Comparison of ENCODE assay signal across 9 mouse cellular contexts in genomic region chr17:93141125-93141524, GRCm38 (mm10). TPM values are rescaled to one million over a fixed set of nuclear protein-coding genes. Genes with fewer than 3 reads are reported as not detected.
A peak's percentile ranks its signal among the peaks of the same experiment; 100 is the strongest.
DNase-seq lines count a peak whose midpoint lies in the region; ATAC-seq and TF ChIP-seq lines count a peak whose summit lies in the region.
"Had no signal": no experiment of that assay in that cellular context is flagged by ENCODE, and none has a peak within 500 bp of the region (broad histone marks: within the 10 kb centered on the region; RNA-seq: fewer than 3 reads in every experiment).

No protein-coding gene starts in this region.

- no peak overlapping the region for H3K4me2 ChIP-seq in forebrain, embryonic 11.5 days (ENCODE audit: low read depth, low read length, severe bottlenecking)
- no peak overlapping the region for H3K4me2 ChIP-seq in midbrain, postnatal 0 days (ENCODE audit: low read depth, low read length, poor library complexity, severe bottlenecking)

- no peak overlapping the region for H3K9ac ChIP-seq in forebrain, embryonic 11.5 days (ENCODE audit: low read length)
- no peak overlapping the region for H3K9ac ChIP-seq in midbrain, postnatal 0 days (replicated peaks; ENCODE audit: low read length, poor library complexity, severe bottlenecking)

- no peaks in the 10 kb centered on the region for H3K9me3 ChIP-seq in forebrain, embryonic 11.5 days (ENCODE audit: control insufficient read depth, low read length)
- H3K9me3 ChIP-seq in midbrain, postnatal 0 days (ENCODE audit: low read length), result no peaks in the 10 kb centered on the region
- H3K9me3 ChIP-seq: G1E had no signal

- H3K4me3 ChIP-seq in forebrain, embryonic 11.5 days (ENCODE audit: low read depth, low read length), result no peak overlapping the region
- H3K4me3 ChIP-seq in midbrain, postnatal 0 days (ENCODE audit: low read depth, low read length), result no peak overlapping the region

- no peaks in the 10 kb centered on the region for H3K36me3 ChIP-seq in forebrain, embryonic 11.5 days (ENCODE audit: control insufficient read depth, insufficient read depth, low read length)
- H3K36me3 ChIP-seq in midbrain, postnatal 0 days (ENCODE audit: insufficient read depth, low read length), result no peaks in the 10 kb centered on the region
- H3K36me3 ChIP-seq: G1E had no signal

- H3K27ac ChIP-seq in forebrain, embryonic 11.5 days (ENCODE audit: low read depth, low read length), result no peak overlapping the region
- no peak overlapping the region for H3K27ac ChIP-seq in midbrain, postnatal 0 days (ENCODE audit: low read depth, low read length)

- WGBS in forebrain, embryonic 11.5 days, result 22% methylated on average over 3 of the region's 3 CpGs
- 12% methylated on average over 3 of the region's 3 CpGs for WGBS in midbrain, postnatal 0 days

- ATAC-seq in forebrain, embryonic 11.5 days (replicated peaks; ENCODE audit: low FRiP score), result peak; percentile 42; the same call in 1 of the 2 replicates
- ATAC-seq in midbrain, postnatal 0 days (ENCODE audit: low FRiP score), result peak; percentile 58; the same call in 1 of the 2 replicates
- no peak for ATAC-seq in megakaryocyte, adult 5-6 weeks (ENCODE audit: poor library complexity, severe bottlenecking)

- peak; percentile 16 for DNase-seq in heart, postnatal 4 days
- no peak for DNase-seq in heart, adult 9 months (ENCODE audit: low spot score in 2 of 2)
- peak; percentile 35 for DNase-seq in adrenal gland, adult 8-10 months
- peak; percentile 69 for DNase-seq in forebrain, embryonic 11.5 days (ENCODE audit: low spot score)
- peak; percentile 23 to 72 for DNase-seq in layer of hippocampus, adult 8-10 months (ENCODE audit: low spot score in 2 of 2)
- peak; percentile 81 for DNase-seq in midbrain, postnatal 0 days (ENCODE audit: low spot score)
- no peak for DNase-seq in lung, adult 18-20 months

- H3K4me1 ChIP-seq in forebrain, embryonic 11.5 days (replicated peaks; ENCODE audit: control insufficient read depth, insufficient read depth, low read length), result no peaks in the 10 kb centered on the region
- H3K4me1 ChIP-seq in midbrain, postnatal 0 days (ENCODE audit: insufficient read depth, low read length), result no peaks in the 10 kb centered on the region

- no peaks in the 10 kb centered on the region for H3K27me3 ChIP-seq in forebrain, embryonic 11.5 days (ENCODE audit: control insufficient read depth, insufficient read depth, low read length)
- H3K27me3 ChIP-seq in midbrain, postnatal 0 days (ENCODE audit: insufficient read depth, low read length), result no peaks in the 10 kb centered on the region

- TF ChIP-seq CTCF in midbrain, postnatal 0 days (IDR thresholded peaks at IDR 0.05), result peak; percentile 92

RNA-seq across cellular contexts. Expression of gene Adcyap1, which starts 57.7 kb away (rescaled TPM):
- not detected for total RNA-seq in heart, postnatal 4 days (2021)
- total RNA-seq in adrenal gland, adult 8-10 months (2022), result under 1 TPM in 1 of 4 experiments, not detected in 3; 0.38 TPM
- polyA plus RNA-seq in forebrain, embryonic 11.5 days (2014; fragmentation: Nextera tagmentation; extraction: Ambion mirVana), result 6.6 and 8.1 TPM in 2 replicates
- 10 to 100 TPM in 3 of 4 experiments, 1 to 10 TPM in 1; 6.7 to 15.3 (median 13.6) TPM for total RNA-seq in layer of hippocampus, adult 8-10 months (2022)
- 21.0 and 34.6 TPM in 2 replicates for total RNA-seq in midbrain, postnatal 0 days (2014; rRNA removed)
- 32.8 and 34.1 TPM in 2 replicates for polyA plus RNA-seq in midbrain, postnatal 0 days (2015; fragmentation: Nextera tagmentation; extraction: Ambion mirVana)
- not detected in 2 replicates for total RNA-seq in megakaryocyte, adult 5-6 weeks (2015)
- not detected in 2 replicates for total RNA-seq in megakaryocyte, adult 5-6 weeks (2017)
- total RNA-seq: G1E had no signal
- polyA plus RNA-seq: G1E had no signal

Comparison
In these comparisons a context has a peak if more than half of its experiments do, and no peak if none do; other contexts are left out.
1. DNase-seq: peak in heart, postnatal 4 days (single experiment), adrenal gland, adult 8-10 months (single experiment), forebrain, embryonic 11.5 days (single experiment), layer of hippocampus, adult 8-10 months (2 of 2) and midbrain, postnatal 0 days (single experiment); none in heart, adult 9 months (0 of 2) and lung, adult 18-20 months (0 of 2).
2. RNA of gene Adcyap1, which starts 57.7 kb away (total RNA-seq): 21.0 to 34.6 TPM in midbrain, postnatal 0 days and 6.7 to 15.3 TPM in layer of hippocampus, adult 8-10 months; 0.38 TPM in adrenal gland, adult 8-10 months, not detected in heart, postnatal 4 days and not detected in megakaryocyte, adult 5-6 weeks; every median in the first group is over 4 times any median in the second.